Mouse (Mus musculus) induced T-regulatory cell, adult 2 months (primary cell): Measurements from ENCODE around the gene Vmn1r13.
"Not testable (repeated sequence)": the region's sequence is repeated elsewhere in the genome, so short reads cannot be mapped to it uniquely, and the experiment has no call there.

Experiments used
- DNase-seq: peaks from one replicate; pipeline ENCODE4 v3.0.0-alpha.2; 2012; ENCODE audit warnings: low read depth

The Vmn1r13 gene

DNA sequence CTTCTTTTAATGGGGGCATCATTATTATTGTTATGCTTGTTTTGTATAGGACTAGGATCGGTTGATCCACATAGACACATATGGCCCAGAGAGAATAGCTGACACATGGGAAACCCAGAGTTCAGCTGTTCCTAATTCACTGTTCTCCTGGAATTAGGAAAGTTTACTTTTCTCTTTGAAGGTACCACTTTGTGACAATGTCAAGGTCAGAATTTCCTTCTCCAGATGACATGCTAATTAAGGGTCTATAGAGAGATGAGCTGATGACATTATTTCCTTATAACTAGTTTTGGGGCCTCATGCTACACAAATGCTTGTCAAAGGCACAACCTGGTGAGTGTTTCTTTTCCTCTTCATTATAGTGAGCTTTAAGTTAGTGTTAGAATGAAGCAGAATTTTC lies at the start of gene Vmn1r13:
Vmn1r13 (plus strand) TSS at position 301 of the 400 bp plus-strand sequence.
- DNase-seq, result not testable (repeated sequence)

DNA sequence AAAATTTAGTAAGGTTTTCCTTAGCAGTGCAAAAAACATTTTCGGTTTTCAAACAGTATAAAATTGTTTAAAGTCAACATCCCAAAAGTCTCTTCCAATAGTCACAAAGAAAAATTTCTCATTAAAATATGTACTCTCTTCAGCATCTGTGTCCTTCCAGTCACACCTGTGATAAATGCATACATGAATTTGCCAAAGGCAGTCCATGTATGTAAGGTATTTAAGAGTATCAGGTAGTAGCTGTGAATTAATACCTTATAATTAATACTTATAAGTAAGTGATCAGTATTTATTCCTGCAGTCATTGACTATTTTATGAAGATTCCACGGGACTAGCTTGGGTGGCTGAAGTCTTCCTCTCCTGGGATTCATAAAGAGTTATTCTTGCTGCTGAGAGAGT lies 46.5 kb upstream of the Vmn1r13 start, which contains the start of gene Vmn1r12:
Vmn1r12 (plus strand) TSS at position 301 of the 400 bp plus-strand sequence.
- DNase-seq, result no peak

DNA sequence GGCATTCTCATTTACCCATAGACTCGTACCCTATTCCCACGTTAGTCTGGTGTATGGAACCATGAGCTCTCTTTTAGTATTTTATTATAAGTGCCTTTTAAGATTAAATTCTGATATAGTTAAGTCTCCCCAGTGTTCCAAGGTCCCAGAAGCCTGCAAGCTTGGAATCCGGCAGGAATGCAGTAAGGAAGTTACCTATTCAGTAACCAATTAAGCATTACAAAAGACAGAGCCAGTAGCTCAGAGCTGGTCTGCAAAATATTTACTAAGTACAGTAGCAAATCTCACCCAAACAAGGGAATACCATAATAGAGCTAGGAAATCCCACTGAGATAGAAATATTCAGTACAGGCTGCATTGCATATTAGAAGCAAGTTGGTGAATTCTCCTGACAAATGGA lies 13.1 kb upstream of the Vmn1r13 start:
- DNase-seq, result not testable (repeated sequence)

DNA sequence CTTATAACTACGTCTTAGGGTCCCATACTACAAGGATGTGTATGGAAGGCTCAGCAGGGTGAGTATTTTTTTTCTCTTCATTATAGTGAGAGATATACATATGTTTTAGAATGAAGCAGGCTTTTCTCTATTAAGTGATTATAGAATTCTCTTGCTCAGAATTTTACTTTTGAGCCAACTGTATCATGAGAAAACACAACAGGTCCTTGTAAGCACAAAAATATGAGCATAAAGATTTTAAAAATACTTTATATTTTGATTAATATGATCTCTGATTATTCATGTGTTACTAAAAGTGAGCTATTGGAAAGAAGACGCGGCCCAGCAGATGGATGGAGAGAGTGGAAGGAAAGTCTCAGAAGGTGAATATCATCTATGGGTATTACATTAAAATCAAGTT lies 28.3 kb downstream of the Vmn1r13 start, which contains the start of gene Vmn1r14:
Vmn1r14 (plus strand) TSS at position 301 of the 400 bp plus-strand sequence.
- no peak for DNase-seq

DNA sequence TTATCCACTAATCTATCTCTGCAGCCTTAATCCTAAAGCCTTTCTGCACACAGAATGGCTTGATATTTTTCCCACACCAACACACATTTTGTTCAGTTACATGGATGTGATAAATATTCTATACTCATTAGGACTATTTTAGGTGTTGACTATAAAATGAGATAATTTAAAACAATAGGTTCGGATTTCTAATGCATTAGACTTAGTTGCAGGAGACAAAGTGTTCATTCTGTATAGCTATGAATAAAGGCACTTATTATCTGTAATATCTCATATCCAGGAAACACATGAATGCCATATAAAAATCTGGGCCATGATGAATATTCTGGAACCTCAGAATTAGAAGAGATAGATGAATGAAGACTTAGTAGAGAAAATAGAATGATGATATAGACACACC lies 54.6 kb downstream of the Vmn1r13 start, which contains the start of gene Vmn1r15:
Vmn1r15 (plus strand) TSS at position 301 of the 400 bp plus-strand sequence.
- DNase-seq, result no peak

DNA sequence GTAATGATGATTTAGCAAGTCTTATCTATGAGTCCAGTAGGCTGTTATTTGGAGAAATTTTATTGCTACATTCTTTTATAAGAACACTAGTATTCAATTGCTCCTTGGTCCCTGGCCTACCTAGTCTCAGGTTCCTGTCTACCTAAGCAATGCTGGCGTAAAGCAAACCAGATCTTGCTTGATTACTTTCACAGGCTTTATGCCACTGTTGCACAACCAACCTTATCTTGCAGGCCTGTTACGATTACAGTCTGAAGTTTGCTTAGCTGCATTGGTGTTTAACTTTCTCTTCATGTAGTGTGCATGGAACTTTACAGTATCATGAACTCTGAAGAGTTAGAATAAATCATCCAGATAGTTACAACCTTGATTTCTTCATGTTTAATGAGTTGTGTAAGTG lies 57.9 kb downstream of the Vmn1r13 start:
- no peak for DNase-seq
